Mouse (Mus musculus) heart, embryonic 13.5 days (tissue): ENCODE measurements at regions not wholly inside any gene's neighbourhood (a gene's known extent, or its start where the extent isn't known, plus 50 kb on each side); places are given as distances from the start of the nearest gene placed in this dataset.

Experiments
- ATAC-seq: fragments of 200-750 bp; cut with Nextera tagmentation; 2 replicates; pipeline ENCODE4 v1.8.0; 2017; ENCODE audit warnings: moderate TSS enrichment; ENCODE audit not compliant: insufficient number of reproducible peaks, low FRiP score, low TSS enrichment; ENCODE audit errors: extremely low read depth
- H3K27ac ChIP-seq: fragments of 300-500 bp; sonication (generic); replicated peaks from 2 replicates; pipeline ENCODE4 v1.5.1; 2015; ENCODE audit warnings: moderate library complexity, mild to moderate bottlenecking, inconsistent platforms
- H3K27me3 ChIP-seq: fragments of 300-500 bp; sonication (generic); replicated peaks from 2 replicates; pipeline ENCODE4 v1.6.1; 2015; ENCODE audit warnings: mild to moderate bottlenecking, inconsistent platforms
- H3K36me3 ChIP-seq: fragments of 300-500 bp; sonication (generic); 2 replicates; pipeline ENCODE4 v1.6.1; 2015; ENCODE audit warnings: mild to moderate bottlenecking, inconsistent platforms
- H3K4me1 ChIP-seq: fragments of 300-500 bp; sonication (generic); 2 replicates; pipeline ENCODE4 v1.6.1; 2015; ENCODE audit warnings: inconsistent platforms
- H3K4me2 ChIP-seq: fragments of 300-500 bp; sonication (generic); 2 replicates; pipeline ENCODE4 v1.6.1; 2015; ENCODE audit warnings: inconsistent platforms, mild to moderate bottlenecking, moderate library complexity
- H3K4me3 ChIP-seq: fragments of 300-500 bp; sonication (generic); 2 replicates; pipeline ENCODE4 v1.5.1; 2015; ENCODE audit warnings: moderate library complexity, mild to moderate bottlenecking, inconsistent platforms
- H3K9ac ChIP-seq: fragments of 300-500 bp; sonication (generic); 2 replicates; pipeline ENCODE4 v1.6.1; 2015; ENCODE audit warnings: inconsistent platforms, mild to moderate bottlenecking, moderate library complexity
- H3K9me3 ChIP-seq: fragments of 300-500 bp; sonication (generic); 2 replicates; pipeline ENCODE4 v1.6.1; 2016; ENCODE audit warnings: inconsistent platforms
- WGBS: fragments of 180-500 bp; shearing (Covaris S2); methylation state at CpG from one replicate; pipeline ENCODE4 v1.1.7; 2015; ENCODE audit warnings: mixed read lengths; 5-methylcytosine and 5-hydroxymethylcytosine counted together

DNA sequence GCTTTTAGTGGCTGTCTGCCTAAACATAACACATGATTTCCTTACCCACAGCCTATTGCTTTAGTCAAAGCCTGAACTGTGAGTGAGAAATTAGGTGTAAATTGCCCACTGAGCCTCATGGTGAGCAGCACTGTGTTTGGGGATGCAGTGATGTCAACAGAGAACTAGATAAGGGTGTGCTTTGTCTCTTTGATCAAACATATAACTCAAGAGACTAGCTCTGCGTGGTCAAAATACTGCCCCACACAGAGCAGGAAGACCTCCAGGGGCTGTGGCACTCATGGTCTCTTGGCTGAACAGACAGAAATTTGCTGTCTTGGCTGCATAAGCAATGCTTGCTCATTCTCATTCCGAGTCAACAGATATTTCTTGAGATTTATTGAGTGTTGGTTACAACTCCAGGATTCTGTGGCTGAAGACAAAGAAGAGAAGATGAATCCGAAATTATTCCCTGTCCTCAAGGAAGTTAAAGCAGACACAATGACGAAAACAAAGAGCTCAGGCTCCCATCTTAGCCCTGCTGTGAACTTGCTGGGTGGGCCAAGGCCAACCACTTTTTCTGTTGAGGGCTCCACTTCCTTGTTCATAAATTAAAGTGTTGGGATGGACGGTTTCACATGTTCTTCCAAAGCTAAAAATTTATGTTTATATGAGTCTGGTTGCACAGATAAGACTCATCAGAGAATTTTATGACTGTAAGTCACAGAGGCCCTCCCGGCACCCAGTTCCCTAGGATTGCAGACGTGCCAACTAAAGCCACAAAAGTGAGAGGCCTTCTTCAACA, 882.4 kb downstream of the Kcnma1 start:
- no peaks in the 10 kb centered on the region for H3K27me3 ChIP-seq
- H3K27ac ChIP-seq, result no peak overlapping the region
- H3K36me3 ChIP-seq, result no peaks in the 10 kb centered on the region
- H3K4me1 ChIP-seq, result no peaks in the 10 kb centered on the region
- 59% methylated on average over 7 of the region's 7 CpGs for WGBS
- no peak overlapping the region for H3K4me2 ChIP-seq
- no peak for ATAC-seq
- no peak overlapping the region for H3K4me3 ChIP-seq
- no peaks in the 10 kb centered on the region for H3K9me3 ChIP-seq
- no peak overlapping the region for H3K9ac ChIP-seq

DNA sequence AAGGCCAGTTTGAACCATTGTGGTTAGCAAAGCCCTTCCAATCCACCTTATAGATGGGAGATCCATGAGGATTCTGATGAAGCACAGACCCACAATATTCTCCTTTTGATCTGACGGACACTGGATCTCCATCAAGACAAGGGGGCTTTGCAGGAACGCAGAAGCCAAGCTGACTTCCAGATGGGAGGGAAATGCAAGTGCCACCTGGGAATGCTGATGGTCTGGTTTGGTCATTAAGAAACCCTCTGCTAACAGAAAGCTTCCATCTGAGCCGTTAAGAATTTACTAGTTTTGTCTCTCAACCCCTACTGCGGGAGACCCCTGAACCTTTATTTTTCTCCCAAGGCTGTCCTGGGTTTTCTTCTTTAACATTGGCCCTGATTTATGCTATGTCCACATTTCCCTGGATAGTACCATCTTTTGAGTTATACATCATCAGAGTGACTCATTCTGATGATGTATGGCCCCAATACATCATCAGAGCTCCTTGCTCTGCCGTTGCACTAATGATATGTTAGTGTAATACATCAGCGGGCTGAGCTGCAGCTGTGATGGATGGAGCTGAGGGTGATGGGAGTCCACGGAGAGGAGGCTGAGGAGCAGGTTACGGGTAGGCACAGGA, 898.3 kb downstream of the Kcnma1 start:
- Histone ChIP-seq H3K4me3 (no peak overlapping the region), H3K4me2 (no peak overlapping the region), H3K9ac (no peak overlapping the region), H3K9me3 (no peaks in the 10 kb centered on the region), H3K27me3 (no peaks in the 10 kb centered on the region), H3K4me1 (no peaks in the 10 kb centered on the region), H3K27ac (no peak overlapping the region), H3K36me3 (no peaks in the 10 kb centered on the region)
- no peak for ATAC-seq
- 69% methylated on average over 8 of the region's 8 CpGs for WGBS

DNA sequence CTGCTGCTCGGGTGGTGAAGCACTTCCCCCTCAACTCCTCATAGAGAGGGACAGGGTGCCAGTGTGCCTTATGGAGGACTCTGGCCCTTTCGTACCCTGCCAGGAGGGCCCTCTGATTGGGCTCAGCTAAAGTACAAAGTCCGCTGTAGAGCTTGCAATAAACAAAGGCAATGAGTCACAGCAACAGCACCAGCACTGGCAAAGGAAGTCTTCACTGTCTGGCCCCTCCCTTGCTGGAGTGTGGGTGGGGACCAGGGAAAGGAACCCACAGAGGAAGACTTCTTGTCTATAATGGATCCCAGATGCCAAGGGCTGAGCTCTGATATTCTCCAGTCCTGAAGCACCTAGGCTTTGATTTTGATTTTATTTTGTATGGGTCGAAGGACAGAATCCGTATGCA, 899.4 kb downstream of the Kcnma1 start:
- 53% methylated on average over 5 of the region's 5 CpGs for WGBS
- Histone ChIP-seq H3K27ac (no peak overlapping the region), H3K4me2 (no peak overlapping the region), H3K4me1 (no peaks in the 10 kb centered on the region), H3K27me3 (no peaks in the 10 kb centered on the region), H3K9me3 (no peaks in the 10 kb centered on the region), H3K36me3 (no peaks in the 10 kb centered on the region), H3K9ac (no peak overlapping the region), H3K4me3 (no peak overlapping the region)
- no peak for ATAC-seq

DNA sequence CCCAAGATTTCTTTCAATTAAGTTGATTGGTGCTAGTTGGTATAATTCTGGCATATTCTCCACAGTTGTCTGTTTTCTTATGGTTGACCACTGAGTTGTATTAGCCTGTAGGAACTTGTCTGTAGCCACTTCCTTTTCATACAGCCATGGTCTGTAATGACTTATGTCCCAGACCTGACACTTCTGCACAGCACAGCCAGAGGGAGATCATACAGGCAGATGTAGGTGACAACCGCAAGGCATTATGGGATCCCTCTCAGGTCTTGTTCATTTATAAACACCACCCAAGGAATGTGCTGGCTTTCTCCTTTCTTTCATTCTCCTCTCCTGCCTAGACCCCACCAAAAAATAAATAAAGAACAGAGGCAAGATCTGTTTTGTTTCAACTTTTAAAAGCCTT, 899.8 kb downstream of the Kcnma1 start:
- no peak overlapping the region for H3K4me2 ChIP-seq
- 87% methylated on average over 1 of the region's 1 CpGs for WGBS
- H3K9ac ChIP-seq, result no peak overlapping the region
- H3K27ac ChIP-seq, result no peak overlapping the region
- no peaks in the 10 kb centered on the region for H3K36me3 ChIP-seq
- H3K27me3 ChIP-seq, result no peaks in the 10 kb centered on the region
- no peaks in the 10 kb centered on the region for H3K4me1 ChIP-seq
- H3K4me3 ChIP-seq, result no peak overlapping the region
- H3K9me3 ChIP-seq, result no peaks in the 10 kb centered on the region
- no peak for ATAC-seq

DNA sequence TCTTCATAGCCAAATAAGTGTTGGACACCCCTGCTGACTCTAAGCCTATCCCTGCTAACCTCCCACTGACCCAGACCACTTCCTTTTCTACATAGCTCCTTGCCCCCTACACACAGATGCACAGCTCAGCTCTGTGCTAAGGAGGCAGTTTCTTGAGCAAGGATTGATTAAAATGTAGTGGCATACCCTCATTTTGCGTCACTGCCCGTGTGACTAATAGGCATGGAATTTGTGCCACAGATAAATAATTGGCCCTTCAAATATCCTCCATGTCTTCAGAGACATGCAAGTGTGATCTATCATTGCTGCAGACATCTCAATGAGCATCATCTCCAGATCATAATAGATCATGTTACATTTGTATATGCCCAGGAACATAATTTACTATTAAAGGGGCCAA, 901.9 kb downstream of the Kcnma1 start:
- Histone ChIP-seq H3K4me2 (no peak overlapping the region), H3K9me3 (no peaks in the 10 kb centered on the region), H3K27me3 (no peaks in the 10 kb centered on the region), H3K4me3 (no peak overlapping the region), H3K4me1 (no peaks in the 10 kb centered on the region), H3K27ac (no peak overlapping the region), H3K9ac (no peak overlapping the region), H3K36me3 (no peaks in the 10 kb centered on the region)
- 60% methylated on average over 2 of the region's 2 CpGs for WGBS
- ATAC-seq, result no peak

DNA sequence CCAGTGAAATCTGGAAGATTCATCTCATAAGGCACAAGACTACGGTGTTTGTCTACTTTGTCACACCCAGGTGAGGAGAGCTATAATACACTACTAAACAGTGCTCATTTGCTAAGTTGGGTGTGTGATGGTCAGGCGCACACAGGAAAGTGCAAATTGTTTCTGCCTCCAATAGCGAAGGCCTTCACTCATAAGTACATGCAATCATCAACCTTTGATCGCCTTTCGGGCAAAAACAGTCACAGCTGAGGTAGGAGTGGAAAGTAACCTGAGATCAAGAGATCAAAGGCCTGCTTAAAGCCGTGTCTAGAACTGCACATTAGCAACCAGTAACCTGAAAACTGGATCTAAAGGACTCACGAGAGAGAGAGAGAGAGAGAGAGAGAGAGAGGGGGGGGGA, 905.7 kb downstream of the Kcnma1 start:
- no peak overlapping the region for H3K4me3 ChIP-seq
- no peak for ATAC-seq
- no peaks in the 10 kb centered on the region for H3K36me3 ChIP-seq
- no peak overlapping the region for H3K9ac ChIP-seq
- no peaks in the 10 kb centered on the region for H3K4me1 ChIP-seq
- 83% methylated on average over 7 of the region's 7 CpGs for WGBS
- no peaks in the 10 kb centered on the region for H3K27me3 ChIP-seq
- no peak overlapping the region for H3K4me2 ChIP-seq
- H3K27ac ChIP-seq, result no peak overlapping the region
- no peaks in the 10 kb centered on the region for H3K9me3 ChIP-seq

DNA sequence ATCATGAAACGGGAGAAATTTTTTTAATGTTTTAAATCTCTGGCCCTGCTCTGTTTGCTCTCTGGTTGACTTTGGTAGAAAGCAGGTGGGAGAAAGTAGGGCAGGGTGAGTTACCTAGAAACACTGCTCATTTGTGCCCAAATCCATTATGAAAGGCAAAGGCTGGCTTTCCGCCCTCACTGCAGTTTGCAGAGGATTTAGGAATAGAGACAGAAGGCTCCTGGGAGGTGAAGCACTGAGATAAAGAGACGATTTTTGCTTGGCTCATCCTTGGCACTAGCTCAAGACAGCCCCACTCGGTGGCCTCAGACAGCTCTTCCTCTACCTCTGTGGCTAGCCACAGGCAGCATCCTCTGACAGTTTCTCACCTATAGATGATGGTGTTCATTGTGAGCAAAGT, 906.8 kb downstream of the Kcnma1 start:
- no peaks in the 10 kb centered on the region for H3K27me3 ChIP-seq
- no peak overlapping the region for H3K4me2 ChIP-seq
- H3K27ac ChIP-seq, result no peak overlapping the region
- H3K36me3 ChIP-seq, result no peaks in the 10 kb centered on the region
- H3K4me1 ChIP-seq, result no peaks in the 10 kb centered on the region
- no peak for ATAC-seq
- WGBS, result 58% methylated on average over 4 of the region's 4 CpGs
- no peak overlapping the region for H3K9ac ChIP-seq
- no peak overlapping the region for H3K4me3 ChIP-seq
- H3K9me3 ChIP-seq, result no peaks in the 10 kb centered on the region
